Mouse (Mus musculus) c-Kit-positive CD71-positive TER-119-positive erythroid progenitor cells, embryonic 14.5 days (primary cell): ENCODE measurements around the gene Camta1.

Experiments used
- DNase-seq: peaks from one replicate; pipeline ENCODE4 v3.0.0-alpha.2; 2013; ENCODE audit warnings: low spot score

The Camta1 gene

DNA sequence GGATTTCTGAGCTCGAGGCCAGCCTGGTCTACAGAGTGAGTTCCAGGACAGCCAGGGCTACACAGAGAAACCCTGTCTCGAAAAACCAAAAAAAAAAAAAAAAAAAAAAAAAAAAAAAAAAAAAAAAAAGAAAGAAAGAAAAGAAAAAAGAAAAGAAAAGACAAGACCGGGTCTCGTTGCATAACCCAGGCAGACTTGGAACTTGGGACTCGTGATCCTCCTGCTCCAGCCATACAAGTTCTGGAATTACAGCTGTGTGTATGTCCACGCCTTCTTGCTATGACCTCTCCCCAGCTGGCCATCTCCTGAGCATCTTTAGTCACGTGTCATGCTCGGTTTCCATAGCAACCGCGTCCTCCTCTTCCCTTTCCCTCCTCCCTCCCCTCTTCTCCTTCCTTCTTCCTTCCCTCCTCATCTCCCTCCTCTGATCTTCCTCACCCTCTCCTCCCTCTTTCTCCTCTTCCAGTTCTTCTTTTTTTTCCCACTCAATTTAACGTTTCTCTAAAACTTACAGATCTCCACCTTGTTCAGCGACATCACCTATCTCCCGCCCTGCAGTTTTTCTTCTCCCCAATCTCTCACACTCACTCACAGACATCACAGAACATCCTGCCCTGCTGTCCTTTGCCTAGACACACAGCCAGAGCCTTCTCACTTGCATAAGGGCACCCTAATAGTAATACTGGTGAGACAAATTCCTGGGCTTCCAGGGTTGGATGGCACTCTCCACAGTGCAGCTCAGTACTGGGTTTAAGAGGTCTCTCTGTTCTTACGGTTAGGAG lies 934.6 kb downstream of the Camta1 start:
- no peak for DNase-seq

DNA sequence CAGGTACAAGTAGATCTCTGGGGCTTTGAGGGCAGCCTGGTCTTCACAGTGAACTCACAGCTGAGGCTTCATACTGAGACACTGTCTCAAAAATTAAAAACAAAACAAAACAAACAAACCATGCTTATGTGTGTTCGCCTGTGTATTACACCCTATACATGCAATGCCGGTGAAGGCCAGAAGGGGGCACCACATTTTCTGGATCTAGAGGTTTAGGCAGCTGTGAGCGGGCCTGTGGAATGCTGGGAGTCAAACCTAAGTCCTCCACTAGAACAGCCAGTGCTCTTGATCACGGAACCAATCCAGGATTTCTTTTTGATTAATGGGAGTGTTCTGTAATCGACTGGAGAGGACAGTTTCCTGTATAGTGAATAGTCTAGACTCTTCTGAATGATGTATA lies 935.8 kb downstream of the Camta1 start:
- peak; percentile 45 for DNase-seq

DNA sequence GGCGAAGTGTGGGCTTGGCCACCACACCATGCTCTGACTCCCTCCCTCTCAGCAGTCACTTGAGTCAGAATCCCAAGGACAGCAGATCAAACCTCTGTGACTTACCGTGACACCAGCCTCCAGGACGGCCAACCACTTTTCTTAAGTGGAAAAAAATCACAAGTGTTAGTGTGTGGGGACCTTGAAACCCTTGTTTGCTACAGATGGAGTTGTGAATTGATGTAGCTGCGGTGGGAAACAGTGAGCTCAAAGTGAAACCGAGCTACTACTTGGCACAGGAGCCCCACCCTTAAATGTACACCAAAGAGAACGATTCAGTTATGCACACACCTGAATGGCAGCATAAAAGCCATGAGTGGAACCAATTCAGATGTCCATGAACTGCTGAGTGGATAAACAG lies 936.7 kb downstream of the Camta1 start:
- DNase-seq, result no peak

DNA sequence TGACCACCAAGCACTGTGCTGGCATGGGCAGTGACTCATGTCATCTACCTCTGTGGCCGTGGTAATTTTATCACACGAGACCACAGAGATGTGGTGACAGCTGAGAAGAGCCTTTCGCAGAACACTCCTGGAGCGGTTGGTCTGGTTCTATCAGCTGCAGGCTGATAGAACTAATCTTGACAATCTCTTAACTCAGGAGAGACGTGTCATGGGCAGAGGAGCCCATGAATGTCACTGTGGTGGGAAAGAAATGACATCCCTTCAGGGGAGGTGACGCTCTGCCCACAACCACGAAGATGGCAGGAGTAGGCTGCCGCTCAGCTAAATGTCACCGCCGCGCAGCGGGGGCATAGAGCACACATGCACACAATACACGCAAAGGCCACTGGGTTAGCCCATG lies 937.4 kb downstream of the Camta1 start:
- DNase-seq, result no peak

DNA sequence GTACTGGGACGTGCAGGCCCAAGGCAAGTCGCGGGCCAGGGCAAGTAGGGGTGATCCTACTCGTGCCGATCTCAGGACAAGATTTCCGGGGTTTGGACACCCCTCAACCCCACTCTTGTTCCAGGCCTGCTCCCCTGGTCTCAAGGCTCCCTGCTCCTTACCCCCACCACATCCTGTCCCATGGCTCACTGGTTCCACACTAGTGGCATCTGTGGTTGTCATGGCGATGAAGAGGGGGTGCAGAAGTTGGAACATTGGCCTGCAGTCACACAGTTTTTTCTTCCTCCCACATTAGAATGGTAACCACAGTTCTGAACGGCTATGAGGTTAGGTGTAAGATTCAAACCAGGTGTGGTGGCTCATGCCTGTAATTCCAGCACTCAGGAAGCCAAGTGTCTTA lies 940.5 kb downstream of the Camta1 start:
- DNase-seq, result no peak

DNA sequence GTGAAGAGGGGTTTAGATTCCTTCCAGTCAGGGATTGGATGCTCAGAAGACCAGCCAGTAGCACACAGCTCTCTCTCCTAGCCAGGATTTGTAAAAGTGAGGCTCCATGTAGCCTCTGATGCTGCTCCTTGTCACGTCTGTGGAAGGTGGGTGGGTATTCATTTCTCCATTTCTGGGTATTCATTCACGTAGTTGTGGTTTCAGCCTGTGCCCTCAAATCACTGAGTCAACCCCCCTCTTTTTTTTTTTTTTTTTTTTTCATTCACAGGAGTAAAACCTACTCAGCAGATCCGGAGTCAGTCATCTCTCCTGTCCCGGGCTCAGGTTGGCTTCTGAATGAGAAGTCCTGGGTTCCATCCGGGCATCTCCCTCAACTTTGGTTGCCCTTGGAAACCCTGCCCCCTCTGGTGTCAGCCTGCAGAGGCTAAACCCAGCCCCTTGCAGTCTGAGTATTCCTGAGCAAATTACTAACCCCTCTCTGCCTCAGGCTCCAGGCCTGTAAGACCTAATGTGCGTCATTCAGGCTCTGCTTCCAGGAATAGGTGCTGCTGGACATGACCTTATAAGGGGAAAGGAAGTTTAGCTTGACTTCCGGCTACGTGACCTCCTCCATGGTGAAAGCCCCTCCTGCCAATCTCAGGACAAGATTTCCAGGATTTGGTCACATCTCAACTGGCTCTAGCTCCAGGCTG lies 944.2 kb downstream of the Camta1 start:
- no peak for DNase-seq

DNA sequence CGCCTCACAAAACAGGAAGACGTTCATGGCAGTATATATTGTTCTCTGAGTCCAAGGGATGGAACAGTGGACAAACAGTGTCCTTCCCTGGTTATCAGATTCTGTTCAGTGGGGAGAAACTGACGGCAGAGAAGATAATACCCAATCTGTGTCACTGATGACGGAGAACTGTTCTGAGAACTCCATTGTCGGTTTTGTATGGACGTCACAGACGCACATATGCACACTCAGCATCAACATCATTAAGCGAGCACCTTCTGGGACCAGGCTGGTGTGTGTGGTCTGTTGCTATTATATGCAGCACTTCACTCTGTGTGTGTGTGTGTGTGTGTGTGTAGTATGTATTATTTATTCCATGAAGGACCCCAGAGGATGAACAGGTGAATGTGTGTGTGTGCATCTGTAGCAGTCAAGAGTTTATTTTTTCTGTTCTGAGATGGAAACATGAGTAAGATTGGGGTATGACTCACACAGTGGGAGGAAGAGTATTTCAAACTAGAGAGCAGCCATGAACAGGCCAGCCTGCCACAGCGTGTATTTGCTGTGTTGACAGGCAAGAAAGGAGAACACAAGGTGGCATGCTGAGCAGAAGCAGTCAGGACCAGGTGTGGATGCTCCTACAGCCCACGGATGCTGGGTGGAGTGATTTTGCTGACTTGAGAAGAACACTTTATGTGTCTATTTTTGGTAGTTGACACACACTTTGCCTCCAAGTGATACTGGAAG lies 946.3 kb downstream of the Camta1 start:
- DNase-seq, result no peak

DNA sequence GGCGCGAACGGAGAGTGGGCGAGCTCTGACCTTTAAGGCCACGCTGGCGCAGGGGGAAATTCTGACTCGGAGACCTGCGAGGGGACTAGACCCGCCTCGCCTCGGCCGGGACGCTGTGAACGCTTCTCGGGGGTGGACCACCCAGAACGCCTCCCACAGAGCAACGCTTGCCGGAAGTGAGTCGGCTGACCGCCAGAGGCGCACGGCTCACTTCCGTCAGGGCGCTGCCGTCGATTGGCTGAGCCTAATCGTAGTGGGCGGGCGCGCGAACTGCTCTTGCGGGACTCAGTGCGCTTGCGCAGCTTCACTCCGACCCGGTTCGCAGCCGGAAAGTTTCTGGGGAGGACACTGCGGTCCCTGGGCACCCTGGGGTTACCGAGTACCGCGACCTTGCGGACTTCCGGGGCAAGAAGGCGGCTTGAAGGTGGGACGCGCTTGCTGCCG lies 947.4 kb downstream of the Camta1 start, which contains the start of the genes Park7 and Tnfrsf9:
Park7 (minus strand) TSS at position 148 of the 444 bp plus-strand sequence.
Tnfrsf9 (plus strand) TSS at position 273 of the 444 bp plus-strand sequence.
- peak; percentile 93 for DNase-seq

DNA sequence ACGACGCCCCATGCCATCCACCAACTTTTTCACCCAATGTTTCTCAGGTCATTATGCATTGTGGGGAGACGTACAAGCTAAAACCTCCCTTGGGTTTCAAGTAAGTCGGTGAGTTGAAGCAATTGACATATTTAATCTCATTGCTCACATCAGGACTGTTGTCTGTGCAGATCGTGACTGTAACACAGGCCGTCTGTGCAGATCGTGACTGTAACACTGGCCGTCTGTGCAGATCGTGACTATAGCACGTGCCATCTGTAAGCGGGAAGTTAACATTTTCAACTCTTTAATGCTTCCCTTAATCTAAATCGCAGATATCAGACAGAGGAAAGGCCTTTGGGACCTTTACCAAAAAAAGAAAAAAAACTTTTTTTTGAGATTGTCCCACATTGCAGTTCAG lies 947.9 kb downstream of the Camta1 start:
- DNase-seq, result peak; percentile 40

DNA sequence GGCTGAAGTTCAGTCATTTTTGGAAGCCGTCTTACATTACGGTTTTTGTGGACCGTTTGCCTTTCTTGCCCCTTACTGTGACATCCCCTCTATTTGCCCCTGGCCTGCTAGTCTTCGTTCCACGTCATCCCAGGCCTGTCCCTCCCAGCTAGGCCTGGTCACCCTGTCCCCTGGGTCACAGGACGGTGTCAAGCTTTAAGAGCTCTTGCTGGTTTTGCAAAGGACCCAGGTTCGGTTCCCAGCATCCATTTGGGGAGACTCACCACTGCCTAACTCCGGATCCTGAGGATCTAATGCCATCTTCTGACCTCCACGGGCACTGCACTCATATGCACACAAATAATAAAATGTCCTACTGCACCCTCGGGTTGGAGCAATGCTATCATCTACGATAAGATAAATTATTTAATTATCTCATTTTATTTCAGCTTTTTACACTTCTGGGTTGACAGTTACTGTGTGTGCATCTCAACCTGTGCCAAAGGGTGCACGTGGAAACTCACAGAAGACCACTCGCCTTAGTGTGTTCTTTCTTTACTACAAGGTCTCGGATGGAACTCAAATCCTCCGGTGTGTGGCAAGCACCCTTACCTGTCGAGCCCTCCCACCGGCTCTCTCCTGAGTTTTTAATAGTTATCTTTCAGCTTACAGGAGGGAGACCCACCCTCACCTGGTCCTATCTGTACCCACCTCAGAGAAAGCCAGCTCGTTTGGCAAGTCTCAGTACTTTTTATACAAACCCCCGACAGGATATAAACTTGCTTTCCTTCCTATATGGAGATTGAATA lies 951.3 kb downstream of the Camta1 start:
- no peak for DNase-seq

DNA sequence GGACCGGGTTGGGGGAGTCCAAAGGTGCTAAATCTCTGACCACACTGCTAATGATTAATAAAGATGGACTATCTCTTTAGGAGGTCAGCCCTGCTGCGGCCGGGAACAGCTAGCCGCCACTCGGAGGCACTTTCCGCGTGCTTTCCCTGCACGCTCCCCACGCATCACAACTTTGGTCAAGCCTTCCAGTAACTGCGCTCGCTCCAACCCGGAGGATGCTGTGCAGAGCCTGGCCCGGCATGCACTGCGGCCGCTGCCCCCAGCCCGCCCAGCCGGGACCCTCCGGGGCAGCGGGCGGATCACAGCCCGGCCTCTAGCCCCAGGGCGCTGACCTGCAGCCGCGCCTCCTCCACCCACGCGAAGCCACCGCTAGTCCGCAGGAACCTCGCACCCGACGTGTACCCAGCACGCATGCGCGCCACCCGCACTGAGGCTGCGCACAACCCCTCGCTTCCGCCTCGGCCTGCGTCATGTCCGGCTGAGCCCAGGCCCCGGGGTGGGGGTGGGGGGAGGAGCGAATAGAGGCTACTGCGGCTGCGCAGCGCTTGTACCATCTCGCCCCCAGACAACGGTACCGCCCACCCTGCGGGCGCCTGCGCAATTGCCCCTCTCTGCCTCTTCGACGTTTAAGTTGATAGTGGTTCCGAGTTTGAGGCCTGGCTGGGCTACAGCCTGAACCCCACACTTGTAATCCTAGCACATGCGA lies 952.1 kb downstream of the Camta1 start:
- DNase-seq, result peak; percentile 97

DNA sequence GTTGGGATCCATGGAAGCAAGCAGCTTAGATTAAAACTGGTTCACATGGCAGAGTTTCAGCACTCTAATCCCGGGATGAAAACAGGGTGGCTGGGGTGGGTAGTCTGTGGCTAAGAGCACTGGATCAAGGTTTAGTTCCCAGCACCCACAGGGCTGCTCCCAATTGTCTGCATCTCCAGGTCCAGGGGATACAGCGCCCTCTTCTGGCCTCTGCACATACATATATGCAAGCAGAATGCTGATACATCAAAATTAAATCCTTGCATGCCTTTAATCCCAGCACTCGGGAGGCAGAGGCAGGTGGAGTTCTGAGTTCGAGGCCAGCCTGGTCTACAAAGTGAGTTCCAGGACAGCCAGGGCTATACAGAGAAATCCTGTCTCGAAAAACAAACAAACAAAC lies 953.2 kb downstream of the Camta1 start:
- peak; percentile 37 for DNase-seq

DNA sequence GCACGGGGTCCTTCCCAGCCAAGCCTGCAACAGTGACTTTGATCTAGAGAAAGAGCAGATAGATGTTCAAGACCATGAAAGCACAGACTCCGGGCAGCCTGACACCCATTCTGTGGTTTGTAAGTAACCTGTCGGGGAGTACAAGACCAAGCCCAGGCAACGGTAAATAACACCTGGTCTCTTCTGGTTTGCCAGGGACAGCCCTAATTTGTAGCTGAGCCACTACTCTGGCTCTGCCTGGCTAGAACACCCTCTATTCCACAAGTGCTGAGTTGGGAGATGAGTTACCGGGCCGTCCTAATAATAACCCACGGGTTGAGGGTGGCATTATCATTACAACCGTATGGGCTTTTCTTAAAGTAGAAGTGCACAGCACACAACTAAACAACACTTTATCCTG lies 954.6 kb downstream of the Camta1 start:
- no peak for DNase-seq

DNA sequence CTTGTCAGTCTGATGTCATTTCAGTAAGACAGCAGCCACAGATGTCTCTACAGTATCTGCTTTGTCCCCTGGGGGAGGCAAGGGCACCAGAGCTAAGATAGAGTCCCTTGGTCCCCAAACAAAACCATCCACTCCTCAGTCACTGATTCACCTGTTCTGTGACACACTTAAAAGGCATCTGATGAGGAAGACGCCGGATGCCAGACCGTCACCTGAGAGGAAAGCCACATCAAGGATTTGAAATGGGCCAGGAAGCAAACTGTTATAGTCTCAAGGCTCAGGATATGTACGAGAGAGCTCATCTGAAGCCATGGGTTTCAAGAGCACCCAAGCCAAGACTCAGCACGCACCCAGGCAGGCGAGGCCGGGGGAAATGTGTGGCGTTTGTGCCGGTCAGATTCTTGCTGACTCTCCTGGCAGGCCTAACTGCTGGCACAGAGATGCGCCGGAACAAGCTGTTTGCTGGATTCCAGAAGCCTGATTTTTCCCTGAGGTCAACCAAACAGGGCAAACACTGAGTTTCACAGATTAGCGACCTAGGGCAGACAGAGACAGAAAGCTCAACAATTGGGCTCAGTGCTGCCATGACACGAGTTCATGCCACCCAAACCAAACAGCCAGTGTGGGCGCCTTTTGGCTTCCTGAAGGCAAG lies 958.5 kb downstream of the Camta1 start:
- no peak for DNase-seq

DNA sequence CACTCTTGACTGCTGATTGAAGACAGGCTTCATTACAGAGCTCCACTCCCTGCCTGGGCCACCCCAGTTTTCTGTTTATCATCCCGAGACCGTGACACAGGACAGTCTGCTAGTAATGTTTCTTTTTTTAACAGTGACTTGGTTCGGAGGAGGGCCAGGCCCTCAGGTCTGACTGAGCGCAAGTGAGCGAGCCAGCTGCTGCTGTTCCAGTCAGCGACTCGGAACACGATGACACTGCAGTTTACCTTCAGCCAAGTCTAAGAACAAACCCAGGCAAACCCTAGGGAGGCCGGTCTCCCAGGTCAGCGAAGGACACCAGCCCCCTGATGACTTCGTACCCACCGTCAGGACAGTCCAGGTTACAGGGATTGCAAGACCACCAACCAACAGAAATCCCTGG lies 959.6 kb downstream of the Camta1 start:
- no peak for DNase-seq

DNA sequence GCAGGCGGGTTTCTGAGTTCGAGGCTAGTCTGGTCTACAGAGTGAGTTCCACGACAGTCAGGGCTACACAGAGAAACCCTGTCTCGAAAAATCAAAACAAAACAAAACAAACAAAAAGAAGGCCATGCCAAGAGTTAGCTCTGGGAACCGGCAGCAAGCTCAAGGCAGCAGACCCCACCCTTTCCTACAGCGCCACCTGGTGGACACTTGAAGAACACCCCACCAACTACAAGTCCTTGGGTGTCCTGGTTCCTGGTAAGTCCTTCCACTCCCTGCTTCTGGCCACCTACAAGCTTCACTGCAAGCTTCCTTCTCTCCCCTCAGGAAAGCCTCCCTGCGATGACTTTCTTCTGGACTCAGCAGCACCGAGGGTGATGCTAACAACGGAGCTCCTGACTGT lies 960.0 kb downstream of the Camta1 start:
- DNase-seq, result peak; percentile 71

DNA sequence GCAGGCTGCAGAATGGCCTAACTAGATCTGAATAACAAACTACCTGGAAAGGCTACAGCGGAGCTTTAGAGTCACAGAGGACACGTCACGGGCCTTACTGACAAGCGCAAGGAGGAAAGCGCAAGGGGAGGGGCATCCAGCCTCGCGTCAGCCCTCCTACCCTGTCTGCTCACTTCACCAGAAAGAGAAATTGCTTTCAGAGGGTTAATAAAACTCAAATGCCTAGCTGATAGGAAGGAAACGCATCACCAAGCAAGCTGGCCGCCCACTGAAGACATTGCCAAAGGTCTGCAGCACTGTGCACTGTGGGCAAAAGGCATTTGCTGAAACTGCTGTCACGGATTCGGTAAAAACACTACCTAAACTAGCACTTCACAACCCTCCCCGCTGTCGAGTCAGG lies 961.2 kb downstream of the Camta1 start:
- no peak for DNase-seq

DNA sequence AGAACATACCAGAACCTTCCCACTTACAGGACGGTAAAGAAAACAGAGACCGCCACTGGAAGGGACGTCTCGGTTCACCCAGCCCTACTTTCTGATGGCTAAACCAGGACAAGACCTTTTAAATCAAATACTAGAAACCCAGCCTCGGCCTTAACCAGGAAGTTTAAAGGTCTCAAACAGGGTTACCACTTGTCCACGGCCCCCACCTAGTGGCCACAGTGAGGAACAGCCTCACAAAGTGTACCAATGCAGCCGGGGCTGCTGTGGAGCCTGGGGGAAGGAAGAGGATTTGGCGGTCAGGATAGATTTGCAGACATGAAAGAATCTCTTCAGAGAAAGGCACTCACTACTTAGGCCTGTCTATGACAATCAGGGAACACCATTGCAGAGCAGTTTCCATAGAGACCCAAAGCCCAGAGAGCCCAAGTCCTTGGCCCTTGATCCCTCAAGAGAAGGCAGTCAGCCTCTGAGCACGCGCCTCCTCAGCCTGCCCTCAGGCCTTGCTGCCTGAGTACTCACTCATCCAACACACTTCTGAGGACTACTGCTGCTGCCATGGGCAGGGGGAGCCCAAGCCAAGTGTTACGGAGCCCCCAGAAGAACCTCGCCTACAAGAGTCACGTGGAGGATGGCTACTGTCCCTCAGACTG lies 962.8 kb downstream of the Camta1 start:
- peak; percentile 53 for DNase-seq

DNA sequence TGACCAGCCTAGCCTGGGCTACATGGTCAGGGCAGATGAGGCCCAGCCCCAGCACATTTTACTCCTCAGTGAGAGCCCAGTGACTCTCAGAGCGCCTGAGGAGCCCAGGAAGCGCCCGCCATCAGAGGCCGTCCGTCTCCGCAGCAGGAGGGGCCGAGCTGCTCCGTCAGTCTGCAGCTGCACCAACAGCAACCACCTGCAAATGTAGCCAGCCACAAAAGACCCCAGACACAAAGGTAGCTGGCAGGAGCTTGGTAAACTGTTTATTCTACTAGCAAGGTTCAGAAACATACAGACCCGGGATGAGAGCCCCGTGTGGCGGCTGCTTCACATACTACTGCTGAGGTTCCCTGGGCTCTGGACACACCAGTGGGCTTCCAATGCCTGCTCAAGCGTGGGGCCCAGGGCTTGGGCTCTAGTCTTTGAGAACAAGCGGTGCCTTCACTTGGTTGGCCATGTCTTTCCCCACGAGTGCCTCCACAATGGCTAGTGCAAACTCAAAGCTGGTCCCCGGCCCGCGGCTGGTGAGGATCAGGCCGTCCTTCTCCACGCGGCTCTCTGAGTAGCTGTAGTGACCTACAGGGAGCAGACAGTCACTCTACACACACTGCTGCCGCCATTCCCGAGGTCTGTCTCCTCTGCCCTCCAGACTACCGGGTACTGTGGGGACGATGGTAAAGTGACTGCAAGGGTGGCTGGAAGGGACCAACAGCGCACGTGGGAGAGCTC lies 964.6 kb downstream of the Camta1 start:
- no peak for DNase-seq
